Mouse (Mus musculus): ENCODE measurements around the gene Cfap300. TPM values are rescaled to one million over a fixed set of nuclear protein-coding genes. Genes with fewer than 3 reads are reported as not detected.

The Cfap300 gene
- polyA plus RNA-seq (2012; rRNA removed) = 3.3 and 3.4 TPM in 2 replicates

- DNase-seq (ENCODE audit: low read depth) = peak; percentile 61
Measured at GRCm38 (mm10) chr9:8042338-8043043, at the start of gene Cfap300. TSS of gene Cfap300 (minus strand) at chr9:8042823.

- DNase-seq (ENCODE audit: low read depth) = no peak
Measured at GRCm38 (mm10) chr9:8078882-8079281, 36.3 kb upstream of the Cfap300 start.

- no peak for DNase-seq (ENCODE audit: low read depth)
Measured at GRCm38 (mm10) chr9:8074345-8074744, 31.7 kb upstream of the Cfap300 start.

- DNase-seq (ENCODE audit: low read depth) = no peak
Measured at GRCm38 (mm10) chr9:8073203-8073755, 30.7 kb upstream of the Cfap300 start.

GRCm38 (mm10) chr9:8059636-8060035 lies 17.0 kb upstream of the Cfap300 start:
- no peak for DNase-seq (ENCODE audit: low read depth)

- no peak for DNase-seq (ENCODE audit: low read depth)
Measured at GRCm38 (mm10) chr9:8054831-8055230, 12.2 kb upstream of the Cfap300 start.

- DNase-seq (ENCODE audit: low read depth) = no peak
Measured at GRCm38 (mm10) chr9:8043044-8043387, 393 bp upstream of the Cfap300 start.

- DNase-seq (ENCODE audit: low read depth) = no peak
Measured at GRCm38 (mm10) chr9:8035546-8035945, 7.1 kb downstream of the Cfap300 start.

- DNase-seq (ENCODE audit: low read depth) = no peak
Measured at GRCm38 (mm10) chr9:8035091-8035490, 7.5 kb downstream of the Cfap300 start.

- DNase-seq (ENCODE audit: low read depth) = no peak
Measured at GRCm38 (mm10) chr9:8034143-8034542, 8.5 kb downstream of the Cfap300 start.

- DNase-seq (ENCODE audit: low read depth) = peak; percentile 63
Measured at GRCm38 (mm10) chr9:8032847-8033246, 9.8 kb downstream of the Cfap300 start.

GRCm38 (mm10) chr9:8018609-8019008 lies 24.0 kb downstream of the Cfap300 start:
- no peak for DNase-seq (ENCODE audit: low read depth)

GRCm38 (mm10) chr9:8017253-8017913 lies 25.2 kb downstream of the Cfap300 start:
- no peak for DNase-seq (ENCODE audit: low read depth)

- no peak for DNase-seq (ENCODE audit: low read depth)
Measured at GRCm38 (mm10) chr9:8004370-8004991, 38.1 kb downstream of the Cfap300 start, which contains the start of gene Yap1. TSS of gene Yap1 (minus strand) at chr9:8004596.

- DNase-seq (ENCODE audit: low read depth) = no peak
Measured at GRCm38 (mm10) chr9:8003301-8004271, 39.0 kb downstream of the Cfap300 start.

- DNase-seq (ENCODE audit: low read depth) = no peak
Measured at GRCm38 (mm10) chr9:8002806-8003205, 39.8 kb downstream of the Cfap300 start.

GRCm38 (mm10) chr9:8001352-8001751 lies 41.3 kb downstream of the Cfap300 start:
- DNase-seq (ENCODE audit: low read depth) = no peak

GRCm38 (mm10) chr9:7994275-7994674 lies 48.3 kb downstream of the Cfap300 start:
- DNase-seq (ENCODE audit: low read depth) = no peak

- DNase-seq (ENCODE audit: low read depth) = no peak
Measured at GRCm38 (mm10) chr9:7992651-7993050, 50.0 kb downstream of the Cfap300 start.

GRCm38 (mm10) chr9:7990897-7991296 lies 51.7 kb downstream of the Cfap300 start:
- peak; percentile 85 for DNase-seq (ENCODE audit: low read depth)

GRCm38 (mm10) chr9:7987119-7987518 lies 55.5 kb downstream of the Cfap300 start:
- DNase-seq (ENCODE audit: low read depth) = peak; percentile 91
